Mouse (Mus musculus) lung, postnatal 4 days (tissue): ENCODE data around the gene Gm20661.

Source experiments
- DNase-seq, 2 experiments: peaks; one replicate each; pipeline ENCODE4 v3.0.0; 2021

The Gm20661 gene

DNA sequence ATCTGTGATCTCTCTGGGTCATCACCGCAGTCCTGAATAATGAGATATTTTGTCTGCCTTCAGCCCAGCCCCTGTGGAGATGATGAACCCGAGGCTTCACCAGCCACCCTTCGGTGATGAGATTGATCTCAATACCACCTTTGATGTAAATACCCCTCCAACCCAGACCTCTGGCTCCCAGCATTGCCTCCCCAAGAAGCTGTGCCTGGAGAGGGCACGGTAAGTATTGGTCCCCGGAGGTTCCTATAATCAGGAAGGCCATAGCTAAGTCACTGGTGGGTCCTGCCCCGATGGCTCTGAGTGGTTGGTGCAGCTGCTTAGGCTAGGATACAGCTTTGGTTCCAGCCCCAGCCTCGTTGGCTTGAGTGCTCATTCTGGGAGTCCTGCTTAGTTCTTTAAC lies 14.3 kb upstream of the Gm20661 start:
- no peak for DNase-seq

- no peak for DNase-seq
These were observed 12.5 kb upstream of the Gm20661 start for GRCm38 (mm10) chr9:107970311-107970710.

DNA sequence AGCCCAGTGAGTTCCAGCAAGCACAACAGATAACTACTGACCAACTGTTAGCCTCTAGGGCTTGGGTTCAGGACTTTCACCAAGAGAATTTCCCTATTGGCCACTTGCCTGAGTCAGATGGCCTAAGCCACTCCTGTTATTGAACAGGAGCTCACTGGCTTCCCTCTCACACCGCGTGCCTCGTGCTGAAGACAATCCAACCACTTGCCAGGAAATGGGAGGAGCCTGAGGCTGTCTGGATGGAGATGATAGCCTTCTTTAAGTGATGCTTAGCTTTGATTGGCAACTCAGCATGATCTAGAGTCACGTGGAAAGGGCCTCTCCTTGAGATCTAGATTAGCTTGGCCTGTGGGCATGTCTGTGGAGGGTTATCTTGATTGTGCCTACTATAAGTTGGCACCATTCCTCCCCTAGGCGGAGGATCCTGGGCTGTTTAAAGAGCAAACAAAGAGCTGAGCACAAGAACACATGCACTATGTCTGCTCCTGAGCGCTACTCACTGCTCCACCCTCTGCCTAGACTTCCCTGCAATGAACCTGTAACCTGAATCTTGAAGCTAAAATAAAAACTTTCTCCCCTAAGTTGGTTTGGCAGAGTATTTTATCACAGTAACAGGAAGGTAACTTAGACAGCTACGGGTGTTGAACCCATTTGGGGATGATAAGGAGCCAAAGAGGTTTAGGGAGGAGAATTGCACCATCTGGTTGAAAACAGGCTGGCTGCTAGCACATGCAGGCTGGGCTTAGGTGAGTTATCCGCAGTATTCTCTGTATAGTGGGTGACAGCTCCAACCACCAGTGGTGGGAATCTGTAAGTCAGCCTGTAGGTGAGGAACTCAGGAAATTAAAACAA lies 10.9 kb upstream of the Gm20661 start:
- no peak for DNase-seq

GRCm38 (mm10) chr9:107974491-107975171 lies 8.2 kb upstream of the Gm20661 start:
- no peak for DNase-seq

GRCm38 (mm10) chr9:107975399-107976386 lies 7.2 kb upstream of the Gm20661 start, which contains the start of gene Uba7:
Gene Uba7, plus strand, starts transcription at chr9:107975505.
- peak in 1 of 2 experiments; percentile 39 for DNase-seq

DNA sequence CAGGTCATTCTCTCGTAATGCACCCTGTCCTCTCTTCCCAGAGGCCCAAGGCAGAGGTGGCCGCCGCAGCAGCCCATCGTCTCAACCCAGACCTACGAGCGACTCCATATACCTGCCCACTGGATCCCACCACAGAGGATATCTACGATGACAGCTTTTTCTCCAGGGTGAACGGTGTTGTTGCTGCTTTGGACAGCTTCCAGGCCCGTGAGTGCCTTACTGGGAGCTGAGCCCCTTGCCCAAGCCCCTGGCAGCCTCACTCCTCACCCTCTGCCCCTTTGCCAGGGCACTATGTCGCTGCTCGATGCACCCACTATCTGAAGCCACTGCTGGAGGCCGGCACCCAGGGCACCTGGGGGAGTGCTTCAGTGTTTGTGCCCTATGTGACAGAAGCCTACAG lies 4.0 kb upstream of the Gm20661 start:
- no peak for DNase-seq

DNA sequence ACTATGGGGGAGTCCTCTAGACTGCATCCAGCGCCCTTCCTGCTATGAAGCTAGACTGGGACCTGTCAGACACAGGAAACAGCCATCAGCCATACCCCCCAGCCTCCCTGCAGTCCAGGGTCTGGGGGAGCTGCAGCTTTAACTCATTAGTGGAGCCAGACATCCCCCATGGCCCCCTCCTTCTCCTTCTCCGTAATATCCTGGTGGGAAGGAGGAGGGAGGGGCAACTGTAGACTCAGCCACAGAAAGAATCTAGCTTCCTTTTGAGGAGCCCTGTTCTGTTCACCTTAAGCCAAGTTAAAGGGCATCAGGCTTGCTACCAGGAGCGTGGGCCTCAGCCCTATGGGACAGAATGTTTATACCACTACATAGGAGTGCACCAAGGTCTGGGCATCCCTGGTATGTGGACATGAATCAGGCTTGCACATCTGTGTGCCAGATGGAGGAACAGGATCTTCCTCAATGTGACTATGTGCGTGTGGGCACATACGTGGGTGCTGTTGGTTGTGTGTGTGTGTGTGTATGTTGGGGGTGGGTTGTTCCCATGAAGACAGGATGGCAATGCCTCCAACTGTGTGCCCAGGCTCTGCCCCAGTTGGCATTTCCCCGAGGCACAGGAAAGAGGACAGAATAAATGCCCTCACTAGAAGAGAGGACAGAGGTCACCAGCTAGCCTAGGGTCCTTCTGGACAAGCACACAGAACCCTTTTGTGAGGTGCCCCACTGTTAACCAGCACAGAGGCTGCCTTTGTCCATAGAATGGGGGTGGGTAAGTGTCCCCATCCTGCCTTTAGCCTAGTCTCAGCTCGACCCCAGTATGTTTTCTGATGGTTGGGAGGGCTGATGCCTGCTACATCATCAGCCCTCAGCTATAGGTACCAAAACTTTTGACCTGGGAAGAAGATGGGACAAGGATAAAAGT lies 913 bp upstream of the Gm20661 start:
- DNase-seq: peak; percentile 65 to 78

DNA sequence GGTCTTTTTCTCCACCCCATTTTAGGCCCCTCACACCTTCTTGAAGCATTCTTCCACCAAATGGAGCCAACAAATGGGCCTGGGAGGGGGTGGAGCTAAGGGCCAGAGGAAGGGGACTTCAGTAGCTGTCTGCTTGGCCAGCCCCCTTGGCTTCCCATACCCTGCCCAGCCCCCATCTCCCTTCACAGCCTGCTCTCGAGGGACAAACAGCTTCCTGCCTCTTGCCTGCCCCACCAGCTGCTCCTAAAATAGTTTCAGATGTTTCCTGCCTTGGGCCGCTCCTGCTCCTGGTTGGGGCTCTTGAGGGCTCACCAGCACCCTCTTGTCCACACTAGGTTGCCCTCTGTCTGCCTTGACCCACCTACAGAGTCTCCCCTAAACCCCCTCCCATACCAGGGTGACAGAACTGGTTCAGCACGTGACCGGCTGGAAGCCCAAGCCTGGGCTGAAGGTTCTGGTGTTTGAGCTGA lies 598 bp downstream of the Gm20661 start:
- peak; percentile 89 to 96 for DNase-seq

DNA sequence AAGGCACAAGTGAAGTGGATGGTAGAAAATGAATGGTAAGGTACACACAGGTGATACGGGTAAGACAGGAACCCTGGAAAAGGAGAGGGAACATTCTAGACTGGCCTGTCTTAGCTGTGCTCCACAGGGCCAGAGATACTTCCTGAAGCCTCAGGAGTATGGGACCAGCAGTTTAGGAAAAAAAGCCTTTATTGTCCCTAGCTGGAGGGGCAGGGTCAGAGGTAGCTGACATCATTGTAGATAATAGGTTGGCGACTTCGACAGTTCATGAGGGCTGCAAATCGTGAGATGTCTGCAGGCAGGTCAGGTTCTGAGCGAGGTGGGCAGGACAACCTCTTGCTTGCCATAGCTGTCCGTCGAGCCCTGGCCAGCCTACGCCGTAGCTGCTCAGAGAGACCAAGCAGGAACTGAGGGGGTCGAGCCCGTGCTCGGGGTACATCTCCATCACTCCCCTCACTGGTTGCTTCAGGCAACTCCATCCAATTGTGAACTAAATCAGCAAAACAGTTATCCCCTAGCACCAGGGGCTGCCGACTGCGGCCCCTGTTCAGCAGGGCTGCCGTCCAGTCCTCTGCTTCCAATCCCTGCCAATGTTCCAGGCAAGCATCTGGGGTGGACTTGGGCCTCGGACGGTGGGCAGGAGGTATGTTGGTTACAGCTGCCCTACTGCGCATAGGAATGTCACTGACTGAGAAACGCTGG lies 1.3 kb downstream of the Gm20661 start:
- peak in 1 of 2 experiments; percentile 34 for DNase-seq

DNA sequence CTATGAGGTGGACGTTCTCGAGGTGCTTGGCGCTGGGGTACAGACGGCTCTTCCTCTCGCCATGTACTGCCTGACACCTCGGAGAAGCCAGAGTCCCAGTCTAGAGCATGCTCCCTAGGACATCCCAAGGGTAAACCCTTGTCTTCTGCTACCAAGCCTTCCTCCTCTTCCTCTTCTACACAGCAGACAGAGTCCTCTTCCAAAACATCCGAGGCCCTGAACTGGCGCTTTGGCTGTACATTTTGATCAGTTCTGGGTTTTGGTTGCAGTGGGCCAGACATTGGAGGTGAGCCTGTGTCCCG lies 1.8 kb downstream of the Gm20661 start:
- DNase-seq: no peak

GRCm38 (mm10) chr9:107985131-107986119 lies 2.6 kb downstream of the Gm20661 start, which contains the start of gene Inka1:
Gene Inka1, minus strand, starts transcription at chr9:107985879.
- peak; percentile 93 to 95 for DNase-seq

GRCm38 (mm10) chr9:107986376-107986775 lies 3.5 kb downstream of the Gm20661 start:
- DNase-seq: peak; percentile 87 to 91

DNA sequence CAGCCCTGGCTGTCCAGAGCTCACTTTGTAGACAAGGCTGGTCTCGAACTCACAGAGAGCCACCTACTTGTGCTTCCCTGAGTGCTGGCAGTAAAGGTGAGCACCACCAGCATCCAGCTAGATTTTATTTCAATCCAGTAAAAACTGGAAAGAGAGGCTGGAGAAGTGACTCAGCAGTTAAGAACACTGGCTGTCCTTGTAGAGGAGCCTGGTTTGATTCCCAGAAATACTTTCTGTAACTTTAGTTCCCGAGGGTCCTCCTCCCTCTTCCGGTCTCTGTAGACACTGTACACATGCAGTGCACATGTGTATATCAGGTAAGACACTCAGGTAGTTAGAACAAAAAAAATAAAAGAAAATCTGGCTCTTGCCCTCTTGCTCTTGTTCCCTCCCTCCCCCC lies 5.1 kb downstream of the Gm20661 start:
- DNase-seq: no peak

GRCm38 (mm10) chr9:107992197-107992596 lies 9.3 kb downstream of the Gm20661 start, which contains the start of gene Cdhr4:
Gene Cdhr4, plus strand, starts transcription at chr9:107992497.
- no peak for DNase-seq

DNA sequence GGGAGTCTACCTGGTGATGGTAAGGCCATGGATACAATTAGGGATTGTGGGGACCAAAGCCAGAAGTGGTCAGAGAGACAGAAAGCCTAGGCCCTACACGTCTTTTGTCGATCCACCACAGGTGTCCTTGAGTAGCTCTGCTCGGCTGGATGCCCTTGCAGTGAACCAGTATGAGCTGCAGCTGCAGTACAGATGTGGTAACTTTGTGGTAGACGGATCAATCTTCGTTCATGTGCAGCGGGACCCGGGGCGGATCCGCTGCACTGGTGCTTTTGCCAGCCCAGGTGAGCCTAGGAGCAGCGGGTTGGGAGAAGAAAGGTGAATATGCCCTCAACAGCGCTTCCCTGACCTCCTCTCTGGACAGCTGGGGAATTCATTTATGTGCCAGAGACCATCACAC lies 10.2 kb downstream of the Gm20661 start:
- no peak for DNase-seq

DNA sequence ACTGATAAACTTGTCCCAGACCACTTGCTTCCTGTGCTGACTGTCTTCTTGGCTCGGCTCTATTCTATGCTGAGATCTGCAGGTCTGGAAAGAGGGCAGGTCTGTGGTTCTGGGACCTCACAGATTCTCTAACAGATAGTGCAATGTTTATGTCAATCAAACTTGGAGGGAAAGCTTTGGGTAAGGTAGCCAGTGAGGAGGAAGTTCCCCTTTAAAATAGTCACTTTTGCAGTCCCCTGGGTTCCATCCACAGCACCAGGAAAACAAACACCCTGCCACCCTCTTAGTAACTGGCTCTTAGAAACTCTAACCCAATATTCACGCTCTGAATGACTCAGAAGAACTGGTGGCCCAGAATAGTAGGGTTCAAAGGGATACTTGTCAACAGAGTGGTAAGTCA lies 11.6 kb downstream of the Gm20661 start:
- no peak for DNase-seq

DNA sequence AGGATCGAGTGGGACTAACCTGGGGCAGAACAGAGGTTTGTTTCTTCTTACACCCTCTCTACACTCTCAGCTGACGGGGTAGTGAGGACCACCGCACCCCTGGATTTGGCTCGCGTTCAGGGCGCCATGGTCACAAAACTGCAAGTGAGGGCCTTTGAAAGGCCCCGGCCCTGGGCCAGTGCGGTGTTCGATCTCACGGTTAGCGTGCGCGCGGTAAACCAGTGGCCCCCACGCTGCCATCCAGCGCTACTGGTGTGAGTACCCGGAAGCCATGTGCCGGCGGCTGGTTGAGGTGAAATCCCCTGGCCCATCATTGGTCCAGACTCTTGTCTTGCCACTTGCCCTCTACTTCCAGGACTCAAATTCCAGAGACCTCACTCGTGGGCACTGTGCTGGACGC lies 12.7 kb downstream of the Gm20661 start:
- DNase-seq: no peak

DNA sequence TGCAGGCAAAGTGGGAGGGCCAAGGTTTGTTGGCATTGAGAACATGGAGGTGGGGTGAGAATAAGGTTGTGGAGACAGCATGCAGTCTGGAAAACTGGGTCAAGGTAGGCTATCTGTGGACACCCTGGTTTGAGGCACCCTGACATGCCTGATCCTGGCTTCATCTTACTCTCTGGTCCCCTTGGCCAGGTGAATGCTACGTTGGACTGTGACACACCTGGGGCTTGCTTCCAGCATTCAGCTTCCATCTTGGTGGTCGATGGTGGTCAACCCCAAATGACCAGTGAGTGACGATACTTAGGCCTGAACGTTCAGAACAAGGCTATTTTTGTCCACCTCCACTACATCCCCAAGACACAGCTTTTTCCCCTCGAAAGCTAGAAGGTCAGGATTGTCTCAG lies 13.2 kb downstream of the Gm20661 start, which contains the start of gene Gm20662:
Gene Gm20662 (plus strand): TSS at position 301 of the 400 bp plus-strand sequence.
- no peak for DNase-seq

DNA sequence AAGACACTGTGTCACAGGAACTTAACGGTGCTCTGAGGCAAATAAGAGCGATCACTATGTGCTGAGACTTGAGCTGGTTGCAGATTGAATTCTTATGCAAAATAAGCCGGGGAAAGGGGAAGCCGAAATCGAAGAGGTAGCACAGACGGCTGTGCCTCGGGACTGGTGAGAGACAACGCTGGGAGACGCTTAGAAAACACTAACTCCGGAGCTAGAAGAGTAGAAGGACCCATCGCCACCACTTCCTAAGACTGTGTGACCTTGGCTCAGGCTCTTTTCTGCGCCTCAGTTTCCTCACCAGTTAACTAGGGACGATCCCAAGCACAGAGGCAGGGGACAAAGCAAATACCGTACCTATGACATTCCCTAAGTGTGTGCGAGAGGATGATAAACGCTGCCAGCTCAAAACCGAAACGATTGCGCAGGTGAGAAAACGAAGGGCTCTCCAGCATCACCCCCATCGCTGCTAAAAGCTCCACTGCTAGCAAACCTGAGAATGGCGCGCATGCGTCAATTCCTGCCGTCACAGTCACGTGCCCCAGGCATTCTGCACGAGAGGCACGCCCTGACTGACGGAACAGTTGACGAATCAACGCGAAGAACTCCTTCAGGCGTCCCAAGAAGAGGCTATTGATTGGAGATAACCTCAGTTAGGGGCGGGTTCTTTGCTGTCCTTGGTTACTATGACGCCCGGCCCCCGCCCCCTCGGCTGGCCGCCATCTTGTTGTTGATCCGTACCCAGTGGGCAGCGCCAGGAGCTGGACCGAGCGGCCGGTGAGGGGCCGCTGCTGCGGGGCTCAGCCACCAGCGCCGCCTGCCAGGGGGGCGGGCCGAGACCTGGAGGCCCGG lies 19.3 kb downstream of the Gm20661 start, which contains the start of gene Ip6k1:
Gene Ip6k1 (plus strand): TSS at position 580 of the 849 bp plus-strand sequence.
- DNase-seq: peak; percentile 99 to 100
